Mouse (Mus musculus) regulatory T cell (primary cell): ENCODE results near the gene Nxn.

Experiments
- in situ Hi-C: fragments of 300-600 bp; cut with MboI, MseI; formaldehyde crosslinking; loops from one replicate; pipeline ENCODE4 v1.15.1; 2025; ENCODE audit warnings: high pct_unique_total_duplicates

The Nxn gene

DNA sequence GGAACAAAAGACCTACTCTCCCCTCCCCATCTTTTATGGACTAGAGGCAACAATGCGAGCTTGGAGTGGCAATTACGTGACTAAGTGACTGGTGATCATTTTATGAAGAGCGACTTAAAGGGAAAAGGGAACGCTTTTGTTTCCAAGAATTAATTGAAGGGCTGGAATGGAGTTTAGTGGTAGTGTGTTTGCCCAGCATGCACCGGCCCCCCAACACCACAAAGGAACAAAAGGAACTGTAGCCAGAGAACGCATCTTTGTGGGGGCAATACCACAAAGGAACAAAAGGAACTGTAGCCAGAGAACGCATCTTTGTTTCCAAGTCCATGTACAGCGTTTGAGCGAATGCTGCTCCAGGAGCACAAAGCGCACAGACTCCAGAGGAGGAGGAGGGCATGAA lies 64.0 kb downstream of the Nxn start:
- in situ Hi-C loops = no loop called here

DNA sequence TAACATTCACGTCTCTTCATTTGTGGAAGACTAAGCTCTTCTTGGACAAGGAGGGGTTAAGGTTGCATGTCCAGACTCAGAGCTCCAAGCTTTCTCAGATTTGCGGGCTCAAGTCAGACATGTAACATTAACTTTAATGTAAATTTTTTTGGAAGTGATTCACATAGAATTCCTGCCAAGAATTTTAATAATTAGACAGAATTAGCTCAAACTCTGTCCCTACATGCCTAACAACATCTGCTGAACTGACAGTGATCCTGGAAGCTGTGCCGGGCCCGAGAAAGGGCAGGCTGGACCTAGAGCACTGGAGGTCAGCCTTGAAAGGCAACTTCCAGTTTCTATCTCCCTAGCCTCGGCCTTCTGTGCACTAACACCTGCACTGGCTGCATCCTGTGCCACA lies 66.7 kb downstream of the Nxn start:
- in situ Hi-C loops = no loop called here

DNA sequence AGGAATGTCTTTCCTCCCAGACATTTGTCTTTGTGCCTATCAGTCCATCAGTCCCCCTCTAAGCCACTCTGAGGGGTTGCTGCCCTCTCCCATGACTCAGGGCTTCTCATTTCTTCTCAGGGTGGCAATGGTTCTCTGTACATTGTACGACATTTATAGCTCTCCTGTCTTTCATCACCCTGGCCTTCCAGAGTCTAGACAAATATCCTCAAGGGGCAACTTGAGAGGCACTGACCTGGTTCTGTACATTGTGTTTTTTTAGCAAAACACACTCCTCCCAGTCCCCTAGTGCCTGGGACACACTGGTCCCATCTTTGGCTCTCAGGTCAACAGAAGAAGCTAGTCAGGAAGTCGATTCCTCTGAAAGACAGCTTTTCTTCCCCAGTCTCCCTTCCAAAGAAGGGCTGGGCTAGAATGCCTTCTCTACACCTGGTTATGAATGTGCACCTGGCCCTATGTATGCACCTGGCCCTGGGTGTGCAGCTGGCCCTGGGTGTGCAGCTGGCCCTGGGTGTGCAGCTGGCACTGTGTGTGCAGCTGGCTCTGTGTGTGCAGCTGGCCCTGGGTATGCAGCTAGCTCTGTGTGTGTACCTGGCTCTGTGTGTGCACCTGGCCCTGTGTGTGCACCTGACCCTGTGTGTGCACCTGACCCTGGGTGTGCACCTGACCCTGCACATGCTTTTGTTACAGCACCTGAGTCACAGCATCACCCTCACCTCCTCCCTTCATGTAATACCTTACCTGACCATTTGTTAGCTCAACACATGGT lies 70.2 kb downstream of the Nxn start:
- in situ Hi-C loops = no loop called here

DNA sequence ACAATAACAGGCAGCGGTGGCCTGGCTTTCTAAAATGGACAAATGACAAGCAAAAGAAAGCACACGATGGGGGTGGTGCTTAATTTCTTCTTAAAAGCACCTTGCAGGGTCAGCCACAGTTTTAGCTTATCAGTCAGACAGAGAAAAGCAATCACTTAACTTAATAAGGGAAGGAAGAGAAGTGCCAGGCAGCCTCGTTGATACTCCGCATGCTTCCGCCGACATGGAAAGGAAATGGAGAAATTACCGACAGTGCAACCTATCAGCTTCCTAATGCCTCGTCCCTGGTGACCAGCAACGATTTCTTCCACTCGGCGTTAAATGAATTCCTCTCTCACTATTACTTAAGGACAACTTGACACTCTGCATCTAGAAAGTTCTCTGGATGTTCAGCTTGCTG lies 70.9 kb downstream of the Nxn start:
- in situ Hi-C loops = no loop called here

DNA sequence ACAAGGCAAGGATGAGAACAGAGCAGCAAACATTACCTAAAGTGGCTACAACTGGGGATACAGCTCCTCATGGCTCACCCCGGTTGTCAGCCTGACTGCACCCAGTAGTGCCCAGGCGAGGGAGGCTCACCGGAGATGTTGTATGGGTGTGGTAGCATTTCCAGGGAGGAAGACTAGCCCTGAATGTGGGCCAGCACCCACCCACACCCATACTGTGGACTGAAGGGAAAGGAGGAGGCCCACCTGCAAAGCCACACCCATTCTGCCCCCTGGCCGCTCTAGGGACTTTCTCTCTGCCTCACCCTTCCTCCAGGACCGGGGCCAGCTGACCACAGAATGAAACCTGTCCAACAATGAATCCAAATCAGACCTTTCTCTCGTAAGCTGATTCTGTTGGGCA lies 72.3 kb downstream of the Nxn start:
- in situ Hi-C loops = no loop called here

DNA sequence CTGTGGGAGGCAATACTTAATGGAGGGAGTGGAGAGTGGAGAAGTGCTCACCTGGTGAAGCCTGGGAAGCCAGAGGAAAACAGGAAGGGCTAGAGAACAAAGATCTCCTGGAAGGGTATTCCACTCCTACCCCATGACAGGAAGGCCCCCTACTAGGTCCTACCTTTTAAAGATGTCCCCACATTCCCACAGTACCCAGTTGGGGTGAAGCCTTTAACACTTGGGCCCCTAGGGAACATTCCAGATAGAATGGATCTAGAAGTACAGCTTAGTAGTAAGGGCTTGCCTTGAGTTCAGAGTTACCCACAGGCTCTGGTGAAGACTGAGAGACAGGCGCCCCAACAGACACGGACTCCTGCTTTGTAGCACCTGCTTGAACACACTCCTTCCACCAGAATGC lies 72.9 kb downstream of the Nxn start:
- in situ Hi-C loops = no loop called here

DNA sequence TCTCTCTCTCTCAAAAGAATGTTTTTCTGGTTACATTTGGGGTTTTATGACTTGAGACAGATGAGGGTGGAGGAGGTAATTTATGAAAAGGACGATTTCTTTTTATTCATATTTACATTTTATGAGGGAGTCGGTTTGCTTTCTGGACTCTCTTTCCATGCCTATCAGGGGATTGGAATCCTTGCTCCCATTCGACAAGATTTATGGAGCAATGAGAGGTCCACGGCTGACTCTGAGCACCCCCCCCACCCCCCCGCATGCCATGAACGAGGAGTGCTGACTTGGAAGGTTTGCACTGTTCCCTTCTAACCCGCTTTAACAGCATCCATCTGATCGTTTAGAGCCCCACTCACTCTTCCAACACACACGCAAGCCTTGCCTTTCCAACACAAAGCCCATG lies 74.1 kb downstream of the Nxn start:
- in situ Hi-C loops = no loop called here

DNA sequence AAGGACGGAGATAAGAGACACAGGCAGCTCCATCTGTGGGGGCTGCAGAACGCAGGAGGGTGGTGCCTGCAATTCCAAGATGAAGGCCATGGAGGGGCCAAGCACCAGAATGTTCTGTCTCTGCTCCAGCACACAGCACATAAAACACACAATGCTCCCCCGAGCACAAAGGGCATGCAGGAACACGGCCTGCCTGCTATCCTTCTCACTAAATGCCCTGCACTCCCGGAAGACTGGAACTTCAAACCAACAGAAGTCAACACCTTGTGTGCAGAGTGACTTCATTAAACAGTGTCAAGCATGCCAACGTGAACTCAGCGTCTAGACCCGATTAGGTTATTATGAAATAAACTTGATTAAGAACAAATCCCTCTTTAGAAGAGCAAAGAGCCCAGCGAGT lies 74.7 kb downstream of the Nxn start:
- in situ Hi-C loops = no loop called here

DNA sequence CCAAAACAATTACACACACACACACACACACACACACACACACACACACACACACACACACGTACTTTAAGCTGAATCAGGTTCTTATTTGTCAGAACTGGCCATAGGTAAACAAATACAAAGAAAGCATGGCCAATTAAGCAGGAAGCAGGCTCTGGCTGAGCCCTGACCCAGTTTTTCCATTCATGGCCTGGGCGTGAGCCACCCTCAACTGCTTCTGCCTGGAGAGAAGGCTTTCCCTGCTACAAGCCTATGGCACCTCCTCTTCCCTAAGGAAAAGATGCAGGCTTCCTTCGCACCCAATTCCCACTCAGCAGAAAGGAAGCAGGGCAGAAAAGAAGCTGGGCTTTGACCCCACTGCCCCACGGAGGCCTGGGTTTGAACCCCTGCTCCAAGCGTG lies 76.0 kb downstream of the Nxn start:
- in situ Hi-C loops = no loop called here

DNA sequence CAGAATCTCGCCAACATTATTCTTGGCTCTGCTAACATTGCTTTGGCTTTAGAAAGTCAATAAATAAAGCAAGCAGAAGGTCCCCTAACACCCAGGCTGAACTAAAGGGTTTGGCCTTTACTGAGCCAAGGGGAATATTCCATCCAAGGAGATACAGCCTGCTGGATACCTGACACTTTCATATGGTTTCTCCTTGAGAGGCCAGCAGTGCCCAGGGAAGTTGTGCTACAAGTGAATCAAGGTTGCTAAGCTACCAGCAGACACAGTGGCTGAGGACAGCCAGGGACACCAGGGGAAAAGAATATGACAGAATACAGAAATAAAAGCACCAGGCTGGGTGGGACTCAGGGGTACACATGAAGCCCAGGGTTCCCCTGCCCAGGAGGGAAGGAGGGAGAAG lies 76.9 kb downstream of the Nxn start:
- in situ Hi-C loops = no loop called here

DNA sequence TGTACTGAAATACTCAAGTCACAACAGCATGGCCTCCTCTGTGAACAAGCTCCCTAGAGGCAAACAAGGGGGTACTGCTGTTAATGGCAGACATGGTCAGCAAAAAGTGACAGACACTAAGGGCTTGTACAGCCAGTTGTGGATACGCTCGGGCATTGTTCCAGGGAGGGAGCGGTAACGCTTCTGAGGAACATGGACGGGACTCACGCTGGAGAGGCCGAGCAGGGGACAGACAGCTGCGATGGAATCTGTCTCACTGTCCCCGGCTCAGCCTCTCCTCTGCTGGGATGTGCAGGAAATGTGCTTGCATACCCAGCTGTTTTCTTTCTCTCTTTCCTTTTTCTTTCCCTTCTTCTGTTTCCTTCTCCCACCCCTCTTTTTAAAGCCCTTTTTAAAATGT lies 78.5 kb downstream of the Nxn start:
- in situ Hi-C loops = no loop called here

DNA sequence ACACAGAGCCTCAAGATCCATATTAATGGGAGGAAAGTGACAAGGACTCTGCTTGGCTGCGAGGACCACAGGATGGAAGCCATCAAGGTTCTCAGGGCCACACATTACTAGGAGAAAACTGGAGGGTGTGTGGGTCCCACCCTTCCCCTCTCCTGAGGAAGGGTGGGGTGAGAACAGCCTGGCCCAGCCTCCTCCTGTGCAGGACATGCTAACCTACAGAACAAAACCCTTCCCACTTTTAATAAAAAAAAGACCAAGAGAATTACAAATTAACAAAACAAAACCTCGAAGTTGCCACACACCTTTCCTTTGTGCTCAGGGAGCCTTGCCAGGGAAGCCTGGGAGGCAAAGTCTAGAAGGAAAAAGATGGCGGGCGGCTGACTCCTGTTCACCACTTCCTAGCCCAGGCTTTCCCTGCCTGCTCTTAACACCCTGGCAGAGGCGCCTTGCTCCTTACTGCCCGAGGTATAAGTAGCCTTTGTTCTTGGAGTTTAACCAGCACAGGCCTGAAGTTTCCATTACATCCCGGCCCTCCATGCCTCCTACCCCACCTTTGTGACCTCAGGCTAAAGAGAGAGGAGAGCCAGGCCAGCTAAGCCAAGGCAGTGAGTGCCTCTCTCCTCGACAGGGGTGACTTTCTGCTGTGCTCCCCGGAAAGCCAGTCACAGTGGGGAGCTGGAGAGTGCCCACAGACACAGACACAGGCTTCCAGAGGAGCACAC lies 79.1 kb downstream of the Nxn start:
- in situ Hi-C loops = no loop called here

DNA sequence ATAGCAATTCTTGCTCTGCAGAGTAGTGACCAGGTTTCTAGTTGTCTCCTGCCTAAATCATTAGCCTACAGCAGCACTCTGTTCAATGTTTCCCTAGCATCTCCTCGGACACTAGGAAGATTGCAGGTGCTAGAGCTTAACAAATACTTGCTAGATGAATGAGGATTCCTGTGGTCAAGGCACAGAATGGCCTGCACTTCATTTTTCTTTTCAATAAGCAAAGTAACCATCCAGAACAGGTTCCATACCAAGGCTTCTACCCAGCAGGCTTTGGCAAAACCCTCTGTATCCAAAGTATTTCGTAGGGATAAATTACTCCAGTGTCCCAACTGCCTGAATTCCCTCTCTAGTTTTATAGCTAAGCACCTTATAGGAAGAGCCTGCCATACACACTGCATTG lies 81.0 kb downstream of the Nxn start:
- in situ Hi-C loops = no loop called here

DNA sequence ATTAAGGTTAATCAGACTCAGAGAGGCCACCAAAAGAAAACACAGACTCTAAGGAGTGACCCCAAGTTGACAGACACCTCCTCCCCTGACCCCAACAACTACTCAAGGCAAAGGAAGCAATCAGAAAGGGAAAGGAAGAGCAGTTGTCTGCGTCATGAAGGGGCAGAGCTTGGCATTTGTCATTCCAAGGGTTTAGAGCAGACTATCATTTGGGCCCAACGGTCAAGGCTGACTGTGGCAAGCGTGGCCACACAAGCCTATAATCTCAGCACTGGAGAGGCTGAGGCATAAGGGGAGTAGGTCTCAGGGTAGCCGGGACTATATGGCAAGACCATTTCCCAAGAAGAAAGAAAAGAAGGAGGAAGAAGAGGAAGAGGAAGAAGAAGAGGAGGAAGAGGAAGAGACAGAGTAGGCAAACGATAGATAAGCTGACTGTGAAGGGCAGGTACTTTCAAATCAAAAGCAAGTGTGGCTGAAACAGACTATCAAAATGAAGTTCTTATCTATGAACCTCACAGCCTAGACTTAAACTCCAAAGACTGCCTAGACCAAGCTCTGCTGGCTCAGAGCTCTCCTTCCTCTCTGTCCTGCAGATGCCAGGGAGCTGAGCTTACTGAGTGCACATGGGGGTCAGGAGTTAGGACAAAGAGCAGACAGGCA lies 83.0 kb downstream of the Nxn start:
- in situ Hi-C loops = no loop called here

DNA sequence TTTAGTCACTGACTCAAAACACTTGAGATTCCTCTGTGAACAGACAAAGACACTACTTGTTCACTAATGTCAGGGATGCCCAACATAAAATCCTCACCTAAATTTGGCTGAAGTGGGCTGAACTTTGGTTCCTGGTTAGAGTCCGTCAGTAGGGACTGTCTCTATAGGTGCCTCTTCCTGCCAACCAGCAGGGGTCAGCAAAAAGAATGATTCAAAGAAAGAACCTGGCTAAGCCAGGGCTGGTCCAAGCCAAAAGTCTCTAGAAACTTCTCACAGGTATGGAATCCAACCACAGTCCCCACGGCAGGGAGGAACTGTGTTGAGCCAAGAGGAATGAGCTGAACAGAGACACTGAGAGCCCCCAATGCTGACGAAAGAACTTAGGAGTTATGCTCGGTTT lies 84.2 kb downstream of the Nxn start:
- in situ Hi-C loops = no loop called here

DNA sequence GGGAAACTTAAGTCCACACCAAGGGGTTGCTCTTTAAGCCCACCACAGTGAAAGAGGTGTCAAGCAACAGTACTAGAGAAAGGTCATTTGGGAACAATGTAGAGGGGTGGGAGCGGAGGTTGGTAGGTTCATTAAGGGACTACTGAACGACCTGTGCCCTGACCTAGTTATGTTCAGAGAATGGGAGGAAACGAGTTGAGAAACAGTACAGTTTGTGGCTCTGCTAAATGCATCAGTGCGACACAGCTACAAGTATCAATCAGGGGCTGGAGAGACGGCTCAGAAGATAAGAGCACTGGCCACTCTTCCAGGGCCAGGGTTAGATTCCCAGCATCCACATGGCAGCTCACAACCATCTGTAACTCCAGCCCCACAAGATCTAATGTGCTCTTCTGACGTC lies 84.8 kb downstream of the Nxn start:
- in situ Hi-C loops = no loop called here

DNA sequence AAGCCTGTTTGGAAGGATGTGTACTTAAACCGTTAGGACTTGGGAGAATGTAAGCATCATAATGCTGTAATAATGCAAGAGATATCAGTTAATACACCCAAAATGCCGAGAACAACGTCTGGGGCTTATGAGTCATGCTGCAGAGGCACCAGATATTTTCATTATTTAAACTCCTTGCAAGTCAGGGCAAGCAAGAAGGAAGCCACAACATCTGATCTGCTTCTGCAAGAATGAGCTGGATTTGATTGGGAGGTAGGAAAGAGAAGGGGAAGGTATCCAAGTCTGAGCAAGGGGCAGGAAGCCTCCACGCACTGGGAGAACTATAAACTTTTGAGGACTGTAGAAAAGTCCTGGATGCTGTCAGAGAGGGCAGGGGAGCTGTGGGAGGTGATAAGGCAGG lies 86.1 kb downstream of the Nxn start:
- in situ Hi-C loops = no loop called here

DNA sequence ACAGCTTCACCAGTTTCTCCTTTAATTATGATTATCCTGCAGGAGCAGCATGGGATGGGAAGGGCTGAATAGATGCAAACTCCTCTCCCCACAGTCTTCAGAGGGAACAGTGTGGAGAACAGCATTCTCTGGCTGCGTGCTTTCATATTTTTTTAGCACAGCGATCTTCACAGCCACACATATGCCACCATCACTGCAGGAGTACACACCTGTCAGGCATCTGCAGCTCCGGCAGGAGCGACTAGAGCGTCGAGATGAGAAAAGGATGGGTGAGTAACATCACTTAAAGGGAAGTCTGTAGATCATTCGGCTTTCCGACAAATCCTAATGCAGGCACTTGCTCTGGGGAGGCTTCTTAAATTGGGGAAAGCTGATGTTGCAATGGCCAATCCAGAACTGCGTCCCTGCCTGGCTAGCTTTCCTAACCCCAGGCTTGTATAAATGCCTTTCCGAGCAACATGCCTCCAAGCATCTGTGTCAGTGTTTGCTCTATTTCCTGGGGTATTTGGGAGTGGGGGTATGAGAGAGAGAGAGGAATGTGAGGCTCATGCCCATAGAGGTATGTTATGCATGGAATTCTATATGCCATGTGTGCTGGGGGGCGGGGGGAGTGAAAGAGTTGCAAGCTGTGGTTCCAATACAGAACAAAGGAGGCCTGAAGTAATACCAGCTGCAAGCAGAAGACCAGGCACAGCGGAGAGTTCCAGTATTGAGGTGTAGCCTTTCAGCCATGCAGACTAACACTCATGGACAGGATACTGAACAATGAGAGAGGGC lies 87.5 kb downstream of the Nxn start:
- in situ Hi-C loops = no loop called here

DNA sequence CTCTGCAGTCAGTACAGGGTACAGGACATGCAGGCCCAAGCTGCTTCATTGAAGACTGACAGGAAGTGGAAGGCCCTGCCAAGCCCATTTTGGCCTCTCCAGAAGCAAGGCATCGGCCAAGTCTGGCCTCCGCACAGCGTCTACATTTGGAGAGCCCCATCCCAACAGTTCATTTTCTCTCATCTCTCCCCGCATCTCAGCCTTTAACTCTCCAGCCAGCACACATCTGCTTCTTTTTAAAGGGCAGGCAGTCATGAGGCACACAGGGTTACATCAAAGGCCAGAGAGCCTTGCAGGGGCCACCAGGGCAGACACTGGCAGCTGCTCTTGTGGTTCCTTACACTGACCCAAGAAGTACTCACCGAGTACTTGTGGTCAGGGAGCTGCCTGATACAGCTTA lies 89.1 kb downstream of the Nxn start:
- in situ Hi-C loops = no loop called here

DNA sequence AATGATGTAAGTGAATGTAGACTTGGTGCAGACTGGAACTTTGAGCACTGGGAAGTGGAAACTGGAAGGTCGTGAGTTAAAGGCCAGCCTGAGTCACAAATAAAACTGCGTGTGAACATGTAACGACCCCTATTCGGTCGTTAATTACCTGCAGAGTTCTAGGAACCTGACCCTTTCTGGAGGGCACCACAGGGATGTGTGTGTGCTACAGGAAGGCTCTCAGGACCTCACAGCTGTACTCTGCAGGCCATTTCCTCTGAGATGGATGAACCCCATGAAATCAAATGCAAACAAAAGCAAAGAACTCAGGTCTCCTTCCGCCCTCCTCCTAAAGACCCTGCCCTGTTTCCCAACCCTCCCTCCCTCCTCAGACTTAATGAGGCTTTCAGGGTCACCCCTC lies 89.9 kb downstream of the Nxn start:
- in situ Hi-C loops = no loop called here

DNA sequence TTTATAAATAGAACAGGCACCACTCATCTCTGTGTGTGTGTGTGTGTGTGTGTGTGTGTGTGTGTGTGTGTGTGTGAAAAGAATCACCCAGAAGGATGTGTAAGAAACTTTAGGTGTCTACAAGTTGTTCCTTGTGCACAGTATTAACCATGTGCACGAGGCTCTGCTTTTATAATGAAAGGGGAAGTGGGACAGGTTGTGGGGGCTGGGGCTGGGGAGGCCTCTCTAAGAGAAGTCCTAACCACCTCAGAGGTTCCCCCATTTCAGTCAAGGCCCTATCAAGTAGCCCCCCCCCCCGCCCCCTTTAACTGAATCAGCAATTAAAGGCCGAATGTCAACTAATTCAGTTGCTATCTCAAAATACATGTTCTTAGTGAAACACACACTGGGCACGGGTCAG lies 92.2 kb downstream of the Nxn start:
- in situ Hi-C loops = no loop called here

DNA sequence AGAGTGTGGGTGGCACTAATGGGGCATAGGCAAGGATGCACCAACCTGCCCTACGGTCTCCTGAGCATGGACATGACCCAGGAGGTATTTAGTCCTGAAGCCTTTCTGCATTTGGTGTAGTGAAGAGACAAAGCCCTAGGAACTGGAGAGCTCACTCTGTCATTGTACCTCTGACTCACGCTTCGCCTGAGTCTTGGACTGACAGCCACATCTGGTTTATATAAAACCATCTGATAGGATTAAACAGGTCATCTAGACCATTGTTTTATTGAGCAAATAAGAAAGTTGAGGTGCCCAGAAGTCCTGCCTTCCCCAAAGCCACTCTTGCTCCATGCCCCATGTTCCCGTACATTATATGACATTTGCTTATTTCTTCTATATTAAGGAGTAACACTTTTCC lies 93.4 kb downstream of the Nxn start:
- in situ Hi-C loops = no loop called here
